Mouse (Mus musculus): ENCODE results near the gene Vps8. TPM values are rescaled to one million over a fixed set of nuclear protein-coding genes. Genes with fewer than 3 reads are reported as not detected.

The Vps8 gene
- polyA plus RNA-seq (2012; rRNA removed) = 3.0 and 4.4 TPM in 2 replicates

GRCm38 (mm10) chr16:21422645-21423545, at the start of gene Vps8:
TSS of gene Vps8 (plus strand) at chr16:21423118.

Other genes with a start within 250 kb of the Vps8 start
- gene Ephb3, start 218.4 kb upstream of the Vps8 start, polyA plus RNA-seq (2012; rRNA removed) = 0.50 and 0.66 TPM in 2 replicates

Data from liver, embryonic 14 days (tissue).